Mouse (Mus musculus): ENCODE results near the gene Frem2.

- TF ChIP-seq GATA1 (IDR thresholded peaks at IDR 0.05; ENCODE audit: low read length) (no peak), TAL1 (IDR thresholded peaks at IDR 0.05; ENCODE audit: low read length) (no peak)
Observed at GRCm38 (mm10) chr3:53559056-53559455, 98.1 kb downstream of the Frem2 start.

All from erythroblast, embryonic 14.5 days (primary cell).